Mouse (Mus musculus) limb, embryonic 14.5 days (tissue): ENCODE data around the gene Cys1. TPM values are rescaled to one million over a fixed set of nuclear protein-coding genes. Genes with fewer than 3 reads are reported as not detected.

Experiments
- ATAC-seq: fragments of 200-750 bp; cut with Nextera tagmentation; 2 replicates; pipeline ENCODE4 v1.8.0; 2017; ENCODE audit warnings: low read depth, moderate number of reproducible peaks, moderate TSS enrichment; ENCODE audit not compliant: low FRiP score
- DNase-seq: peaks from one replicate; pipeline ENCODE4 v3.0.0-alpha.2; 2015; ENCODE audit warnings: low spot score
- H3K27ac ChIP-seq: fragments of 300-500 bp; sonication (generic); replicated peaks from 2 replicates; pipeline ENCODE4 v1.5.1; 2014; ENCODE audit warnings: low read depth, mild to moderate bottlenecking, low read length, moderate library complexity, mixed read lengths
- H3K27me3 ChIP-seq: fragments of 300-500 bp; sonication (generic); 2 replicates; pipeline ENCODE4 v1.6.1; 2014; ENCODE audit warnings: low read length, mixed read lengths; ENCODE audit not compliant: control insufficient read depth, insufficient read depth
- H3K36me3 ChIP-seq: fragments of 300-500 bp; sonication (generic); 2 replicates; pipeline ENCODE4 v1.6.1; 2014; ENCODE audit warnings: mild to moderate bottlenecking, low read length, moderate library complexity, mixed read lengths; ENCODE audit not compliant: control insufficient read depth, insufficient read depth
- H3K4me1 ChIP-seq: fragments of 300-500 bp; sonication (generic); 2 replicates; pipeline ENCODE4 v1.6.1; 2014; ENCODE audit warnings: antibody characterized with exemption, low read length, mixed read lengths; ENCODE audit not compliant: control insufficient read depth, insufficient read depth
- H3K4me2 ChIP-seq: fragments of 300-500 bp; sonication (generic); replicated peaks from 2 replicates; pipeline ENCODE4 v1.6.1; 2014; ENCODE audit warnings: low read depth, mild to moderate bottlenecking, low read length, moderate library complexity; ENCODE audit not compliant: severe bottlenecking
- H3K4me3 ChIP-seq: fragments of 300-500 bp; sonication (generic); replicated peaks from 2 replicates; pipeline ENCODE4 v1.5.1; 2014; ENCODE audit warnings: low read length
- H3K9ac ChIP-seq: fragments of 300-500 bp; sonication (generic); 2 replicates; pipeline ENCODE4 v1.6.1; 2014; ENCODE audit warnings: mild to moderate bottlenecking, low read depth, low read length, moderate library complexity; ENCODE audit not compliant: severe bottlenecking
- H3K9me3 ChIP-seq: fragments of 300-500 bp; sonication (generic); 2 replicates; pipeline ENCODE4 v1.6.1; 2016; ENCODE audit warnings: low read length; ENCODE audit not compliant: control insufficient read depth
- POLR2A ChIP-seq: fragments of 200-500 bp; IDR thresholded peaks from 2 replicates; pipeline ENCODE4 v1.8.0; 2012; ENCODE audit warnings: inconsistent platforms, mild to moderate bottlenecking, moderate library complexity, borderline replicate concordance; ENCODE audit not compliant: insufficient read depth, insufficient read length; ENCODE audit errors: extremely low read depth
- WGBS: fragments of 180-500 bp; shearing (Covaris S2); extraction: QIAGEN DNeasy Blood & Tissue Kit; methylation state at CpG from one replicate; pipeline ENCODE4 v1.1.7; 2014; 5-methylcytosine and 5-hydroxymethylcytosine counted together
- polyA plus RNA-seq, 2 experiments: library from polyadenylated mRNA; depleted of rRNA in 1 of 2; stranded (reverse) in 1 of 2; unstranded in 1 of 2; fragments of >200 nt; fragmentation: Nextera tagmentation in 1 of 2; extraction: Ambion mirVana in 1 of 2; gene quantifications; 2 replicates each; pipeline versions ENCODE4 v1.2.1 to v1.2.3; 2012 to 2014

The Cys1 gene
- 11.3 and 13.6 TPM in 2 replicates for polyA plus RNA-seq (2012; rRNA removed)
- 8.9 and 11.2 TPM in 2 replicates for polyA plus RNA-seq (2014; fragmentation: Nextera tagmentation; extraction: Ambion mirVana)

- H3K4me2 ChIP-seq, result peak within 1 kb of the TSS; percentile 94
- 4% methylated on average over 20 of the region's 20 CpGs for WGBS
- H3K9me3 ChIP-seq, result no peaks in the 10 kb centered on the region
- H3K27ac ChIP-seq, result peak within 1 kb of the TSS; percentile 68
- H3K4me1 ChIP-seq, result peaks cover 17% of the 10 kb centered on the region
- no peak for TF ChIP-seq POLR2A
- H3K9ac ChIP-seq, result peak within 1 kb of the TSS; percentile 80
- H3K36me3 ChIP-seq, result no peaks in the 10 kb centered on the region
- H3K27me3 ChIP-seq, result peaks cover 14% of the 10 kb centered on the region
- ATAC-seq (no peak), DNase-seq (no peak)
- H3K4me3 ChIP-seq, result peak within 1 kb of the TSS; percentile 60
Observed at GRCm38 (mm10) chr12:24681286-24682023, at the start of gene Cys1. TSS of gene Cys1 (minus strand) at chr12:24681813.

DNA sequence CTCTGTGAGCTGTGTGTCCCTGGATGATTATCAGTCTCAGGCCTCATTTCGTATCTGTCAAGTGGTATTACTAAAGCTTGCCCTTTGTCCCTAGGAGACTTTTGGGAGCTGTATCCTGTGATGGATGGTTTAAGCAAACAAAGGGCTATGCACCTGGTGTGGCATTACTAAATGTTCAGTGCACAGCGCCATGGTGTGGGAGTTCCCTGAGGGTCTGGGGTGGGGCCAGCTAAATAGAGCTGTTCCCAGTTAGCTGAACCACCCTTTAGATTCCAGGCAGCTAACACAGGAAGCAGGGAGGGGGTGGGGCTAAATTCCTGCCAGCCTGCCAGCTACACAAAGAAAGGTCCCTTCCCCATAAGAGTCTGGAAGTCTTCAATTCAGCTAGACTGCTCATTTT is 42.8 kb upstream of the Cys1 start:
- peak; percentile 73 for ATAC-seq
- Histone ChIP-seq H3K9ac (no peak overlapping the region), H3K9me3 (0 out of 2 replicates have a peak, but pooled peaks cover under 1% of the 10 kb centered on the region), H3K4me2 (peak overlapping the region; percentile 6; the same call in 1 of the 2 replicates), H3K4me3 (no peak overlapping the region), H3K27me3 (no peaks in the 10 kb centered on the region), H3K27ac (peak overlapping the region; percentile 74), H3K4me1 (peaks cover 12% of the 10 kb centered on the region), H3K36me3 (no peaks in the 10 kb centered on the region)
- DNase-seq, result peak; percentile 79
- no peak for TF ChIP-seq POLR2A
- WGBS, result 15% methylated on average over 2 of the region's 2 CpGs

- DNase-seq, result no peak
- H3K4me1 ChIP-seq, result peaks cover 12% of the 10 kb centered on the region
- no peak for TF ChIP-seq POLR2A
- H3K9ac ChIP-seq, result no peak overlapping the region
- H3K9me3 ChIP-seq, result no peaks in the 10 kb centered on the region
- peak overlapping the region; percentile 74 for H3K27ac ChIP-seq
- H3K27me3 ChIP-seq, result no peaks in the 10 kb centered on the region
- 23% methylated on average over 4 of the region's 4 CpGs for WGBS
- H3K4me2 ChIP-seq, result peak overlapping the region; percentile 6; the same call in 1 of the 2 replicates
- no peaks in the 10 kb centered on the region for H3K36me3 ChIP-seq
- 0 out of 2 replicates have a peak, but pooled peaks have one; percentile 35 for ATAC-seq
- no peak overlapping the region for H3K4me3 ChIP-seq
Observed at GRCm38 (mm10) chr12:24723859-24724258, 42.2 kb upstream of the Cys1 start.

DNA sequence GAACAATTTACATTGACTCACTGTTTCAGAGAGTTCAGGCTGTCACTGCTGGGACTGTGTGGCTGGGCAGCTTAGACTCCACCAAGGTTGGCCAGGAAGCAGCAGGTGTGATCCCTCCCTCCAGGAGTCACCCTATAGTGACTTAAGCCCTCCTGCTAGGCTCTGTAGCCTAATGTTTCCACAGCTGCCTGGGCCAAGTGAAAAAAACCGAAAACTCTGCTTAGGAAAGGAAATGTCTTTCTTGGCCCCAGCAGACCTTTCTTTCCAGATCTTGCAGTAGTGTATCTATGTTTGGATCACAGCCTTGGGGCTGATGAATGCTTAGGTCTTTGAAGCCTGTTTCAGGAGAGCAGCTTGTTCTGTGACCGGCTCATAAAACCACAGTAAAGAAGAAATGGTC is 41.8 kb upstream of the Cys1 start:
- Histone ChIP-seq H3K9me3 (no peaks in the 10 kb centered on the region), H3K4me1 (peaks cover 12% of the 10 kb centered on the region), H3K9ac (no peak overlapping the region), H3K4me3 (no peak overlapping the region), H3K4me2 (0 out of 2 replicates have a peak overlapping the region, but pooled peaks have one; percentile 6), H3K27me3 (no peaks in the 10 kb centered on the region), H3K27ac (peak overlapping the region; percentile 74), H3K36me3 (no peaks in the 10 kb centered on the region)
- DNase-seq (peak; percentile 68), ATAC-seq (peak; percentile 47; the same call in 1 of the 2 replicates)
- no peak for TF ChIP-seq POLR2A
- 16% methylated on average over 2 of the region's 2 CpGs for WGBS

DNA sequence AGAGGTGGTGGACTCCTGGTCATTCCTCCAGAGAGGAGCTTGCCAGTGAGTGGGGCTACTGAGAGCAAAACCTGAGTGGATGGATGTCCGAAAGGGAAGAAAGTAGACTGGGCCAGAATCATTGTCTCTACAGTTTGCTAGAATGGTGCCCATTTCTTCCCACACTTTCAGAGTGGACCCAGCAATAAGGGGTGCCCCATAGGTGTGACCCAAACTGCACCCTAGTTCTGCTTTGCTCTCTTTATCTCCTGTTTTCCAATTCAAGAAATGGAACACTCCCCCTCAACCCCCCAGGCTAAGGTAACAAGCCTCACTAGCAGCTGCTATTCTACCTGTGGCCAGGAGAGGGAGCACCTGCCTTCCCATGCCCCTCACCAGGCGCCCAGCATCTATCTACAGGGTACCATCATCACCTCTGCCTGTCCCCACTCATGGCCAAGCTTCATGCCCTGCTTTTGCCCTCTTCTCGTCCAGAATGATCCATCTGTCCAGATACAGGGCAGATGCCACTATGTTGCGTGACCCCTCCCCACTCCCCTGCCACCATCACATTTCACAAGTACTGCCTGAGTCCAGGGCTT is 35.2 kb upstream of the Cys1 start:
- H3K27me3 ChIP-seq, result no peaks in the 10 kb centered on the region
- no peak overlapping the region for H3K27ac ChIP-seq
- 0 out of 2 replicates have a peak, but pooled peaks cover under 1% of the 10 kb centered on the region for H3K4me1 ChIP-seq
- no peak overlapping the region for H3K4me2 ChIP-seq
- ATAC-seq, result 0 out of 2 replicates have a peak, but pooled peaks have one; percentile 14
- no peak overlapping the region for H3K9ac ChIP-seq
- no peak overlapping the region for H3K4me3 ChIP-seq
- 53% methylated on average over 4 of the region's 4 CpGs for WGBS
- TF ChIP-seq POLR2A, result no peak
- DNase-seq, result peak; percentile 40
- no peaks in the 10 kb centered on the region for H3K9me3 ChIP-seq
- peaks cover 30% of the 10 kb centered on the region for H3K36me3 ChIP-seq
